Mouse (Mus musculus): ENCODE measurements around the gene Rbfox1.

The Rbfox1 gene

DNA sequence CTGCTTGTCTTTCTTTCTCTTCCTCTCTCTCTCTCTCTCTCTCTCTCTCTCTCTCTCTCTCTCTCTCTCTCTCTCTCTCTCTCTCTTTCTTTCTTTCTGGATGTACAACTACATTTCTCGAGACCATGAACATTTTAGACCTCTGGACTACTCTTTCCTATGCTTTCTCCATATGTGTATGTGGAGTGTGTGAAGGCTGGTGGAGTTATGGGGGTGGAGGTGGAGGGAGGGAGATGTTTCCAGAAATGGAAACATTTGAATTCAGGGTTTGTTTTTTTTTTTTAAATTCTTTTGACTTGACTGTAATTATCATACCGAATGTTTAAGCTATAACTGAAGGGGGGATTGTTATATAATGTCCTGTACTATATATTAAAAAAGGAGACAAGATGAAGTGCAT lies 1338.1 kb downstream of the Rbfox1 start:
- no peak for DNase-seq (ENCODE audit: low read depth, low spot score)

DNA sequence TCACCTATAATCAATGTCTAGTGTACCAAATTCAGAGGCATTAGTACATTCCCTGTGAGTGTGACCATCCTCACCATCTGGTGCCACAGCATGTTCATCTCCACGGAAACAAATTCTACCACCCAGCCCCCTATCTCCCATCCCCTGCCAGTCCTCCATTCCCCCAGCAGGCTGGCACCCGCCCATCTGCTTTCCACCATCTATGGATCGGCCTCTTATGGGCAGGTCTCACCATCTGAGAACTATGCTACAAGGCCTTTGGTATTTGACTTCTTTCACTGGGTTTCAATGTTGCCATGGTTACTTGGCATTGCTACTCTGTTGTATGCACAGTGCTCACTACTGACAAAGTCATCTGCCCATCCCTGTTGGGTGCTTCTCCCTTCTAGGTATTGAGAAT lies 1340.8 kb downstream of the Rbfox1 start:
- DNase-seq (ENCODE audit: low read depth, low spot score): no peak

DNA sequence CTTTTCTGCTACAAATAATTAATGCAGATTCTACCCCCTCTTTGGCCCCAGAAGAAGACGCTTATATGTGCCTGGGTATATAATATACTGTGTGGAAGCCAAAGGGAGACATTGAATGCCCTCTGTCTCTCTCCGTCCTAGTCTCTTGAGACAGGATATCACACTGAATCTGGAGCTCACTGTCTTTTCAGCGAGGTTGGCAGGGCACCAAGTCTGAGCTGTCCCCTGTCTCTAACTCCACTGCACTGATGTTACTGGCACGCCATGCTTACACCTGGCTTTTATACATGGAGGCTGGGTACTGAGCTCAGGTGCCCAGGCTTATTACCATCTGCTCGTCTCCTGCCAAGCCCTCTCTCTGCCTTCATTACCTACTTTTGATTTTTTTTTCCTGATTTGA lies 1343.1 kb downstream of the Rbfox1 start:
- DNase-seq (ENCODE audit: low read depth, low spot score): no peak

DNA sequence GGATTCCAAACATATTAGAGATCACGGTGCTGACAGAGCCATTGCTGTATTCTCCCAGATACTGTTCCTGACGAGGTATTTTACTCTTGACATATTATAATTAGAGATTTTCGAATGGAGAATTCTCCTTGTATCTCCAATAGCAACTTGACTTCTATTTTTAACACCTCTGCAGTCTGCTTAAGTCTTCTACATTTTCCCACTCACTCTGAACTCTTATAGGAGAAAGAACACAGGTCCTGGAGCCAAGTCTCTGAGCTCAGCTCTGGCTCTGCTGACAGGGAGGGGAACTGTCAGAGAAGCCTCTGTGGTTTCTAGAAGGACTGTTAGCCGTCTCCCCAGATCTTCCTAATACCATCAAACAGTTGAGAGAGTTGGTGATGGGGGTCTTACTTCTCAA lies 1344.1 kb downstream of the Rbfox1 start:
- no peak for DNase-seq (ENCODE audit: low read depth, low spot score)

DNA sequence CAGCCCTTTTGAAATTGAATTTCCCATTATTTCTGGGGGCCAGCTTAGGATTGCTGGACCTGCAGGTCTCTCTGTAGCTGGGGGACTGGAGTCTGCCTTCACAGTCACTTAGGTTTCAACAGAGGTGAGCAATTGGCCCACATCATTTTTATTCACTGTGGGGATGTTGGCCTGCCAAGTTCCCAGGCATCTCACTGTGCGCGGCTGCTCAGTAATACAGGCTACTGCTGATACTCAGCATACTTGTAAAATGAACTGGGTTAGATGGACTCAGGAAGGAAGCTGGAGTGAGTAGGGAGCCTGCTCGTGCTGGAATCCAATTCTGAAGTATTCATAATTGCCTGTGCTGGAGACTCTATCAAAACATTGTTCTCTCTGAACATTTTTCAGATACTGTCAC lies 1356.5 kb downstream of the Rbfox1 start:
- DNase-seq (ENCODE audit: low read depth, low spot score): no peak

DNA sequence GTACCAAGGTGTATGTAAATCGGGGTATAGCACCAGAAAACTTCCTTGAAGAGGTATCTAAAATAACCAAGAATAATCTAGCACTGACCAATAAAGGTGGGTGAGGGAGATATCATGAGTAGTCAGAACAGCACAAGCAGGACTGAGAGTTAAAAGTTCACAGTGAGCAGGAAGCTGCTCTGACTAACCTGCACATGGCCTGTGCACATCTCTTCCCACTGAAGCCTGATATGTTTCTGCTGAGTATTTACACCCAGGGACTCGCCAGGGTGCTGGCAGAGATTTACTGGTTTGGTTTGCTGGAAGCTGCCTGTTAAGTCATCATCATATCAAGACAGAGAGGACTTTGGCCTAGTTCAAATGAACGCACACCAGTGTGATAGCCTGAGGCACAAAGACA lies 1357.3 kb downstream of the Rbfox1 start:
- DNase-seq (ENCODE audit: low read depth, low spot score): no peak

DNA sequence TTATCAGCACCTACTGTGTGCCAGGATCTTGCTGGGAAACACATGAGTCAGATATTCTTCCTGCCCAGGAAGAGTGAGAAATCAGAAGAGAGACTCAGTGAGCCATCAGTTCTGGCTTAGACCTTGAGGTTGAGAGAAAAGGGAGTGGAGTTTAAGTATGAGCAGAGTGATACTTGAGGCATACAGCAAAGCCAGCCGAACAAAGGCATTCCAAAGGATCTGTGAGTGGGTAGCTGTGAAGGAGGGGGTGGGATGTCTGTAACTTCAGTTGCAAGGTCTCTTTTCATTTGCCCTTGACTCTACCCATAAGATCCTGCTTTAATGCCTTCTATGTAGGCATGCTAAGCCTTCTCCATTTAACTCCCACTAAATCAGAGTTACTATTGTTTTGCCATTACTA lies 1359.2 kb downstream of the Rbfox1 start:
- no peak for DNase-seq (ENCODE audit: low read depth, low spot score)

DNA sequence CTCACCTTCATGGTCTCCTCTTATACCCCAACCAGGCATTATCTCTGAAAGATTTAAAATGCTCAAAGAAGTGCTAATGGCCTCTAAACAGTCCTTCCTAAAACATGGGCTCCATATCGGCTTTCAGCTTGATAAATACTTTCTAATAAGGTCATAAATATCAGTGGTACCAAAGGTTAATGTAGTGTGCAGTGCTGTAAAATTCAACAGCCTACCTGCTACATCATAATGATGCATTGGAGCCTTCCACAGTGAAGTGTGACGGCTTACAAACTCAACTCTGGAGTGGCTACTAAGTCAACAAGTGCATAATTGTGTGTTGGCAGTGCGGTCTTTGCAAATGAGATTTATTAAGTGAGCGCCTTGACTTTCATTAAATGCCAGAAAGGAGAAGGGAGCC lies 1366.5 kb downstream of the Rbfox1 start:
- no peak for DNase-seq (ENCODE audit: low read depth, low spot score)

DNA sequence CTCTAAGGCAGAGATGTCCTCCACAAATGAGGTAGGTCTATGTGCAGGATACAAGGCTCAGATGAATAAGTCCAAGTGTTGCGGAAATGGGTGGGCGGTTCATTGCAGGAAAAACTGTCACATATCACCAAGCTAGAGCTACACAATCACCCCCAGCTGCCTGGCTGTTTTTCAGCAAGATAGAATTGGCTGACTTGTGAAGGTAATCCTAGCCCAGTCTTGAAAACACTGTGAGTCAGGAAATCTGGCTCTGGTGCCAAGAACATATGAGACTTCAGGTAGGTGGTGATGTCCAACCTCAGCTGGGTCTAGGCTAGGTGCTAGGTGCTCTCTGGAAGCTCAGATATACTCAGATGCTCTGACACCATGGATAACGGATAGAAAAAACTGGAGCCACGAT lies 1372.2 kb downstream of the Rbfox1 start:
- DNase-seq (ENCODE audit: low read depth, low spot score): no peak

DNA sequence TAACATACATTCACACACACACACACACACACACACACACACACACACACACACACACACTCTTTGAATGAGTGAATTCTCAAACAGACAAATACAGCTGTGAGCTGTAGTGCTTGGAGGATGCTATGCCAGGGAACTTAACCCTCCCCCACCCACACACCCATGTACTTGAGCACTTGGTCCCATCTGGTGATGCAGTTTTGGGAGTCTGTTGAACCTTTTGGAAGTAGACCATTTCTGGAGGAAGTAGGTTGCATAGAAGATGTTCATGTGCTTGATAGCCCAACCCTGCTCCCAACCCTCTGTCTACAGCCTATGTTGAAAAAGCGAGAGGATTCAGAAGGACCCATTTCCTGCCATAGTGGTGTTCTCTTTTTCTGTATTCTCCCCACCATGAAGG lies 1378.1 kb downstream of the Rbfox1 start:
- DNase-seq (ENCODE audit: low read depth, low spot score): no peak

DNA sequence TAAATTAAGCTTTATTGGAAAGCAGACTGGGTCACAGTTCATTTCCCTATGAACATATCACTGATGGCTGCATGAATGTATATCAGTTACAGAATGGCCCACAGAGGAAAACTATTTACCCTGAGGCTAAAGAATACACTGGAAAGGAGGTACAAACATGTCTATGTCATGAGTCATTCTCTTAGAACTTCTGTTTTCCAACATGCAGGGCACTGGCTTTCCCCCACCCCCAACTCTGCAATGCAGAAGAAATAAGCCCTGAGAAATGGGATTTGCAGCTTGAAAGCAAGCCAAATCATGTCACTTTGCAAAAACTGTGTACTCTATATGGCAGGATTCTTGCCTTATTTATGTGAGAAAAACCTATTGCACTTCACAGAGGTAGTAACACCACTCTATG lies 1380.6 kb downstream of the Rbfox1 start:
- no peak for DNase-seq (ENCODE audit: low read depth, low spot score)

DNA sequence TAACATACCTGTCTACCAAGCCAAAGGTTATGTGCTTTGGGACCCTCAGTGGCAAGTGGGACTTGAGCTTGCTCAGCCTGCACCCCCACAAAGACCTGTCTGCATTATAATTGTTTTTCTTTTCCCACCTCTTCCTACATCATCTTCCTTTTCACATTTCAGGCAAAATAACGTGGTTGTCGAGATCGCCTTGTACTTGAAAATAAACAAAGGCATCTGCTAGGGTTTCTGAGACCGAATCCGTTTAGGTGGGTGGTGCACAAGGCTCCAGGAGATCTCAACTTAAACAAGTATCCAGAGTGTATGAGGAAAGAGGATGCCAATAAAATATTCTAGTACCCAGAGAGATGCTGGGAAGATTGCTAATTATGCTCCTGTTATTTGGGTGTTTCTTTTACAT lies 1390.3 kb downstream of the Rbfox1 start:
- DNase-seq (ENCODE audit: low read depth, low spot score): no peak

DNA sequence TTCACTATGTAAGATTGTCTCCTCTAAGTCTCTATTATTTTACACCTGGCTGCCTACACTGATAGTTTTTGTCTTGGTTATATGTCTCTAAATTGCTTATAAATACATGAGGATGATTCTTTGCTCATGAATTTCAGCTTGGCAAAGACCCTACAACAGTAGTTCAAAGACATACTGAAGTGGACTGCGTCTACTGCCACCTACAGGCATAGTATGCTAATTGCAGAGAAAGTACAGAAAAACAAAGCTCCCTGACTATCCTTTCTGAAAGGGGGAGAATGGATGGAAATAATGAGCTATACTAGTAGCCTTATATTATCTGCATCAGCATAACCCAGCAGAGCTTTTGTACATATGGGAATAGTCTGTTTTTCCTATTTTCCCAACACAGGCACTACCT lies 1390.7 kb downstream of the Rbfox1 start:
- DNase-seq (ENCODE audit: low read depth, low spot score): no peak

DNA sequence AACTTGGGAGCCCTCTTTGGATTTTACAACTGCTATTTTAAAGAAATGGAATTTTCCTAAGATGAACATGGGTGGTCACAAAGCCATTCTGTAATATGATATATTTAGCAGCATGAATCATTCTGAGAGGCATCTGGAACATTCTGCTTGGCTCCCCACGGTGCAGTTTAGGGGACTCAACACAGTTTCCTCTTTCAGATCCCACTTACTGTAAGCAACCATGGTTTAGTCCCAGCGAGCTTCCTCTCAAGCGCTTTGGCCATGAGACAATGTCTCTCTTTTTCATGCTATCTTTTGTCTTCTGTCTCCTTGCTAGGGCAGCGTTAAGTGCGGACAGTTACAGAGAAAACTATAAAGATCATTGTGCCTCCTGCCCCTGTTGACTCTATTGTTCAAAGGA lies 1394.4 kb downstream of the Rbfox1 start:
- no peak for DNase-seq (ENCODE audit: low read depth, low spot score)

DNA sequence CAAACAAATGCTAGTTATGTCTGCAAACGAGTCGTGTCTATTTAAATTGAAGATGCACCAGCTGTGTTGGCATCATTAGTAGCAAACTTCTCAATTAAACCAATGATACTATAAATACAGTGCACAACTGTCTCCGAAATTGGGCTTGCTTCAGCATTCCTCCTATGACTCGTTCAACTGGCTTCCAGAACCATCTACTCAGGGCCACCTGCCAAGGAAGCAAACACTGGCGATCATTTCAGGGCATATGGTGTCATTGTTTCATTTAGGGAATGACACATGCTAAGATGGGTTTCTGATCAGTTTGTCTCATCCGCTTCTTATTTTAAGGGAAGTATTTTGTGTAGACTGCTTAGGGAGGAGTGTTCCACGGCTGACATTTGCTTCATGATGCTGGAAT lies 1397.1 kb downstream of the Rbfox1 start:
- DNase-seq (ENCODE audit: low read depth, low spot score): no peak

DNA sequence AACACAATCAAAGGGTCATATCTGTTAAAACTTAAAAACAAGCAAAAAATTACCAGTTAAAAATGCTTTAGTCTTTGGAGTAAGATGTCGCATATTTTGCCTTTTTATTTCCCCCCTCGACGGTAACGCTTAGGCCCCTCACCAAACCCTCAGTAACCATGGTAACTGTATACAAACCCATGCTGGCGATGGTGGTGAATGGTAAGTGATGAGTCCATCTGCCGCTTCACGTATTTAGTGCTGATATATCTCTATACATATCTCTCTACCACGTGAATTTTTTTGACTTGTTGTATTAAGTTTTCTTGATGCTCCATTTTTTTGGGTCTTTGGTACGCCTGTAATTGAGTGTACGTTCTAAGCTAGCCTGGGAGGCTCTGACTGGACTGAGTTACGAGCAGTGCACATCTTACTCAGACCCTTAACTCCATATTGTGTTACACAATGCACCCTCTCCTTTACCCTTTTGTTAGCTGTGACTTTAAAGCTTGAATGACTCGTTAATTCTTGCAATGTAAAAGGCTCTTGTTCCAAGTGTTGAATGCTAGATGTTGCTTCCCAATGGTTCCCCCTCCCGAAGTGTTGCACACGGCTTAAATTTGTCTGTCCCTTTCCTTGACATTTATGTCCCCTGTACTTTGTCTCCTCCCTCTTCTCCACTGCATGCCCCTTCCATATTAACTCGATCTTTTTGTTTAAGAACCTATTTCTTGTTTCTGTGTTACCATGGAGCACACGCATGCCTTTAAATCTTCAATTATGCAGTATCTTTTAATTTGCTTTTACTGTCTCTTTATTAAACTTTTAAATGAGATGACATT lies 1408.0 kb downstream of the Rbfox1 start:
- no peak for DNase-seq (ENCODE audit: low read depth, low spot score)

DNA sequence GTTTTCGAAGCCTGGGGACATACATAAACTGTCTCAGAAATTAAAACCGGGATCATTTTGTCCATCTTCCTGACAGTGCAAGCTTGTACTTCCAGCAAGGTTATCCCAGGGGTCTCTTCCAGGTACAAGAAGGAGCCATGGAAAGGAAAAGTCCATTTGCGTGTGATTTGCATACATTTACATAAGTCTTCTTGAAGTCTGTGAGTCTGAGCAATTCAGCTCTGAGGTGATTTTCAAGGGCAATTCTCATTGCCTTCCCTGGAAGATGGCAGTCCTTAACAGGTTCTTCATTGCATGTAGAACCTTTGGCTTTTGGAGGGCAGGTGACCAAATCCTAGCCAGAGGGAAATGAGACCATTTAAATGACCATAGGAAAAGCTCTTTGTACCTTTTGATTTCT lies 1417.3 kb downstream of the Rbfox1 start:
- no peak for DNase-seq (ENCODE audit: low read depth, low spot score)

DNA sequence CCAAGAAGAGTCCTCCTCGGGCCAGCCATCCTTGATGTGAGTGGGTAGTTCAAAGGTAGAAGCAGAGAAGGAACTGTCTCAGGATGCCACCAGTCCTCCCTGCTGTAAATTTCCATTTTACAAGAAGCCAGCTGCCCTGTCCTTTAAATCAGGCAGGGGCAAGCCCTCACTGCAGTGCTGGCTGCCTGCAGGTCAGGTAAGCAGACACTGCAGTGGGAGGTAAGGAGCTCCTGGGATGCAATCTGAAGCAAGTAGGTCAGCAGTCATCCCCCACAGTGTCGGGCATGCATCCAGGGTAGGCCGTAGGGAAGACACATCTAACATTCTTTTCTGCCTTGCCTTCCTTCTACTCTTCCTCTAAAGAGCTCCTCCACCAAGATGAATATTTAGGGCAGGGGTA lies 1444.0 kb downstream of the Rbfox1 start:
- DNase-seq (ENCODE audit: low read depth, low spot score): no peak

DNA sequence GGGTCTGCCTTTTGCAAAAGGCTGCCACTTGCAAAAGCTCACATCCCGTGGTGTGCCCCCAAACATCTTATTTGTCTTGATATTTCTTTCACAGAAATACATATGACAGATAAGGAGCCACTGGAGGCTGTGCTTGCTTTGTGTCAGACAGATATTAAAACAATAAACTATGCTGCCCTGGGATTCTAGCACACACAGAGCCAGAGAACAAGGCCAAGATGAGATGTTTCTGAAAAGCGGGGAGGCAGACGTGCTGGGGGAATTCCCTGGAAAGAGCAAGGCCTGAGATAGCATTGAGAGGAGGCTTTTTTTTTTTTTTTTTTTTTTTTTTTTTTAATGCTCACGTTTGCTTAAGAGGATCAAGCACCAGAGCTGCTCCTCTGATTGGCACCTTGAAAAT lies 1456.0 kb downstream of the Rbfox1 start:
- DNase-seq (ENCODE audit: low read depth, low spot score): no peak

DNA sequence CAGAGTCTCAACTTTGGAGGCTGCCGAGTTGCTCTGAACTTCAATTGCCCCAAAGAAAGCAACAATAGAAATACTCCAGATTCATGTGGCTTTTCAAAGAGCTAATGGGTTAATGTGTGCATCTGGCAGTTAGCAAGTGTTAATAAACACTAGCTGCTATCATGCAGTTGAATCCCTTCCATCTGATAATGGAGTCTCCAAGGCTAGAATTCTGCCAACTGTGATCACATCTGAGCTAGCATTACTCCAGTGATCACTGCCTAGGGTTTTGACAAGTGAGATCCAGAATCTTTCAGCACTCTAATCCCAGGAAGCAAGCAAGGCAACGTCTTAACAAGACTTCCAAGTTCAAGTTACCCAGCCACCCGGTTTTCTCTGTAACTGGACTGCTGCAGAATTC lies 1460.1 kb downstream of the Rbfox1 start:
- no peak for DNase-seq (ENCODE audit: low read depth, low spot score)

DNA sequence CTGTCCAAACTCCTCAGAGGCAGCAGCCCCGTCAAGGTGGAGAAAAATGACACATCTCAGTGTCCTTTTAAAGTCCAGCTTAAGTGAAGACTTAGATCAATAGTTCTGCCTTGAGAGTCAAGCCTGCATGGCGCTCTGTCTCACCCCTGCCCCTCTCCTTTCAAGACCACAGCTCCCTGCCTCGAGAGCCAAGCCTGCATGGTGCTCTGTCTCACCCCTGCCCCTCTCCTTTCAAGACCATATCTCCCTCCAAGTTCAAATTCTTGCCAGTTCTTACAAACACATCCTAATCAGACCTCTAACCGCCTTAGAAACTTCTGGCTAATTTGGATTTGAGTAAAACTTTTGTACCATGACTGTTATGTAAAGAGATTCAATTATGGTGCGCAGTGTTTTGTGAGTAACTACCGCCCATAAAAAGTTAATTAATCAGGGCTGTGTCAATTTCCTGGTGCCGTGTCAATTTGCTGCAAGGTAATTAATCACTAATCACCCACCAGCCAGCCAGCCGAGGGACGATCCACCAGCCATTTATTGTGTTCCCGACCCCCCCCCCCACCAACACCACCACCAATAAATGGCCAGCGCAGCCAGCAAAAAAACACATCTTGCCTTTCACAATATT lies 1461.0 kb downstream of the Rbfox1 start:
- DNase-seq (ENCODE audit: low read depth, low spot score): no peak

DNA sequence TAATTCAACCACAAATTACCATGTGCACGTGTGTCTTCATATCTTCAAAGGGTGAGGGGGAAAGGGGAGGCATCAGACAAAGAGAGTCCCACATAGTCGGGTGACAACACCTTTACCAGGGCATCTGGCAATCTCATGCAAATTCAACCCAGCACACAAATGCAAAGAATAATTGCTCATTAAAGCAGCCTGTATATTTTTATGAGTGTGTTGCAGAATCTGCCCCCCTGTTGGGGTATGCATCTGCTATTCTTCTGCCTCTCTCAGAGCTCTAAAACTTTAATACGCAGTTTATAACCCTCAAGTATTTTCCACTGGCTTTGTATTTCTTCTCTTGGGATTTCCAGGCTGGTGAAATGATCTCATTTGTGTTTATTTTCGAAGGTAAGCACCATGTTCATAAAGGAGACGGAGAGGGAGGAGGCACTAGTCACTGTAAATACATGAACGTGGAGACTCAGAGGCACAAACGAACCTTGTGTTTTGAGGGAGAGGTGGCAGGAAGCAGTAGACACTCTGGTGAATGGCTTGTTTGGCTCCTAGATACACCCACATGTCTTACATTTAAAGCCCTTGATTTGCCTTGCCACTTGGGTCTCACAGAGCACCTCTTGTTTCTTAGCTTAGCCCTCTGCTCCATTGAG lies 1462.5 kb downstream of the Rbfox1 start:
- DNase-seq (ENCODE audit: low read depth, low spot score): no peak

DNA sequence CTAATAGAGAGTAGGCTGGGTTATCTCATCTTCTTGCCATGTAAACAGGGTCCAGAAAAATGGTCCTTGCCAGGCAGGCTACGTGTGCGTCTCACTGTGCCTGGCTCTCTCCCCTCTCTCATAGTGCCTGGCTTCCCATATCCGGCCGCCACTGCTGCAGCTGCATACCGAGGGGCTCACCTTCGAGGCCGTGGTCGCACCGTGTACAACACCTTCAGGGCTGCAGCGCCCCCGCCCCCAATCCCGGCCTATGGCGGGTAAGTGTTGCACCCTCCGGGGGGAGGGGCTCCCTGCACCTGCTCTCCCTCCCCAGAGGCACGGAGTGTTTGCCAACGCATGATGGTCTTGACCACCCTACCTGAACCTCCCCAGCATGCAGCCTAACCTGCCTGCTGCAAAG lies 1467.7 kb downstream of the Rbfox1 start:
- DNase-seq (ENCODE audit: low read depth, low spot score): no peak

Measured in CD4-positive helper T cell, adult 2 months (primary cell).